21 mouse cellular contexts compared by ENCODE assay signal in the genomic region with DNA sequence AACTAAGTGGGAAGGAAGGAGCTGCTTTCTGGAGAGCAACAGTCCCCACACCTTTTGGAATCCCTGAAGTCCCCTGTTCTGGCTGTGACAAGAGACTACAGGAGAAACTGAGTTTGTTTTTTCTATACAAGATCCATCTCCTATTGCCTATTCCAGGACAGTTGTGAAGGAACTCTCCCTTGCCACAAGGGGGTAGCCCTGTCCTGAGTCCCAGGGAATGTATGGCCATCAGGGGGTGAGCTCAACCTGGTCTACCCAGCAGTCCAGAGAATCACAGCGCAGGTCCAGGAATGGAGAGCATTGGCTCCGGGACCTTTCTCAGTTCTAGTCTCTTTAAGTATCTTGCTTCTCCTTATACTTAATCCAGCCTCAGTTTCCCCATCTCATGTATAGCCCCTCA. TPM values are rescaled to one million over a fixed set of nuclear protein-coding genes. Genes with fewer than 3 reads are reported as not detected.
A peak's percentile ranks its signal among the peaks of the same experiment; 100 is the strongest.
DNase-seq lines count a peak whose midpoint lies in the region; ATAC-seq and TF ChIP-seq lines count a peak whose summit lies in the region.
"Had no signal": no experiment of that assay in that cellular context is flagged by ENCODE, and none has a peak within 500 bp of the region (broad histone marks: within the 10 kb centered on the region; RNA-seq: fewer than 3 reads in every experiment).

No protein-coding gene starts in this region.

- H3K9ac ChIP-seq in liver, postnatal 0 days (replicated peaks): no peak overlapping the region
- no peak overlapping the region for H3K9ac ChIP-seq in liver, embryonic 12.5 days
- H3K9ac ChIP-seq: forebrain, embryonic 15.5 days; heart, embryonic 15.5 days; hindbrain, embryonic 12.5 days; liver, embryonic 15.5 days; neural tube, embryonic 13.5 days had no signal

- no peak overlapping the region for H3K27ac ChIP-seq in liver, postnatal 0 days (ENCODE audit: low read depth)
- H3K27ac ChIP-seq in liver, embryonic 12.5 days: no peak overlapping the region
- H3K27ac ChIP-seq: forebrain, embryonic 15.5 days; heart, embryonic 15.5 days; hindbrain, embryonic 12.5 days; left cerebral cortex, adult 2 months; liver, embryonic 15.5 days; midbrain, embryonic 10.5 days; neural tube, embryonic 13.5 days had no signal

- H3K9me3 ChIP-seq in liver, postnatal 0 days (ENCODE audit: low read length): no peaks in the 10 kb centered on the region
- H3K9me3 ChIP-seq in liver, embryonic 12.5 days (replicated peaks): no peaks in the 10 kb centered on the region
- H3K9me3 ChIP-seq: forebrain, embryonic 15.5 days; heart, embryonic 15.5 days; hindbrain, embryonic 12.5 days; liver, embryonic 15.5 days; midbrain, embryonic 10.5 days; neural tube, embryonic 13.5 days had no signal

- 53% methylated on average over 2 of the region's 2 CpGs for WGBS in liver, postnatal 0 days (ENCODE audit: insufficient replicate concordance)
- 65% methylated on average over 2 of the region's 2 CpGs for WGBS in liver, embryonic 12.5 days (ENCODE audit: insufficient replicate concordance)

- peak; percentile 49 for TF ChIP-seq CTCF in liver, postnatal 0 days (IDR thresholded peaks at IDR 0.05; ENCODE audit: low read depth)
- peak; percentile 45 for TF ChIP-seq CTCF in Patski (IDR thresholded peaks at IDR 0.05)

- ATAC-seq in liver, postnatal 0 days: no peak
- no peak for ATAC-seq in liver, embryonic 12.5 days
- ATAC-seq in Patski: no peak
- ATAC-seq: forebrain, embryonic 15.5 days had no signal

- no peaks in the 10 kb centered on the region for H3K36me3 ChIP-seq in liver, postnatal 0 days (replicated peaks; ENCODE audit: insufficient read depth, low read length)
- no peaks in the 10 kb centered on the region for H3K36me3 ChIP-seq in liver, embryonic 12.5 days
- H3K36me3 ChIP-seq: forebrain, embryonic 15.5 days; heart, embryonic 15.5 days; hindbrain, embryonic 12.5 days; liver, embryonic 15.5 days; midbrain, embryonic 10.5 days; neural tube, embryonic 13.5 days had no signal

- TF ChIP-seq EP300 in liver, postnatal 0 days (IDR thresholded peaks at IDR 0.05; ENCODE audit: low read depth): no peak

- peaks cover 11% of the 10 kb centered on the region for H3K4me1 ChIP-seq in liver, postnatal 0 days (ENCODE audit: insufficient read depth)
- peaks cover 17% of the 10 kb centered on the region for H3K4me1 ChIP-seq in liver, embryonic 12.5 days

- POLR2A ChIA-PET in Patski (lab: Charles Lee): no interaction called here

- in situ Hi-C loops in Patski (cut with MboI; ENCODE audit: low pct_unique_long_range_greater_than_20kb): loop anchor here (5.0 kb wide), 1 partner anchor 65 kb away; no protein-coding TSS in a partner anchor

- CTCF ChIA-PET in Patski (lab: Charles Lee): interaction anchor here (1.6 to 2.3 kb wide), 2 partner anchors 8 to 65 kb away, joined by 5 to 10 read pairs; no protein-coding TSS in a partner anchor

- H3K4me3 ChIP-seq in liver, postnatal 0 days (ENCODE audit: low read depth, low read length): no peak overlapping the region
- H3K4me3 ChIP-seq in liver, embryonic 12.5 days: no peak overlapping the region
- H3K4me3 ChIP-seq: erythroblast, embryonic 14.5 days; forebrain, embryonic 15.5 days; heart, embryonic 15.5 days; hindbrain, embryonic 12.5 days; left cerebral cortex, adult 2 months; liver, embryonic 15.5 days; midbrain, embryonic 10.5 days; neural tube, embryonic 13.5 days had no signal

- H3K4me2 ChIP-seq in liver, postnatal 0 days (ENCODE audit: low read depth, low read length): no peak overlapping the region
- no peak overlapping the region for H3K4me2 ChIP-seq in liver, embryonic 12.5 days
- H3K4me2 ChIP-seq: forebrain, embryonic 15.5 days; heart, embryonic 15.5 days; hindbrain, embryonic 12.5 days; liver, embryonic 15.5 days; neural tube, embryonic 13.5 days had no signal

- DNase-seq in embryo, embryonic 10 days (ENCODE audit: low spot score): peak; percentile 25
- no peak for DNase-seq in embryo, embryonic 9.5 days (ENCODE audit: extremely low spot score)
- no peak for DNase-seq in liver, postnatal 0 days
- DNase-seq in Patski (ENCODE audit: low read depth, low spot score): no peak
- DNase-seq in retina, postnatal 1 day: peak; percentile 16
- DNase-seq in spleen, adult 18-20 months: no peak
- DNase-seq in thymus, postnatal 14 days: no peak
- DNase-seq: cerebellum, postnatal 10 days; heart, adult 11 months; kidney, postnatal 10 days; lung, postnatal 36 days had no signal

- H3K27me3 ChIP-seq in liver, postnatal 0 days (ENCODE audit: insufficient read depth, low read length): 0 out of 2 replicates have a peak, but pooled peaks cover 2% of the 10 kb centered on the region
- H3K27me3 ChIP-seq in liver, embryonic 12.5 days (replicated peaks): peaks cover 51% of the 10 kb centered on the region
- no peaks in the 10 kb centered on the region for H3K27me3 ChIP-seq in Patski
- H3K27me3 ChIP-seq: forebrain, embryonic 15.5 days; neural tube, embryonic 13.5 days had no signal

RNA-seq across cellular contexts. Expression of gene Arf1, which starts 4.7 kb away (rescaled TPM):
- polyA plus RNA-seq in liver, postnatal 0 days (2015; fragmentation: Nextera tagmentation; extraction: Ambion mirVana): 244 and 254 TPM in 2 replicates
- polyA plus RNA-seq in liver, embryonic 12.5 days (2016; fragmentation: Nextera tagmentation; extraction: Ambion mirVana): 341 TPM in 2 replicates
- 522 TPM for polyA plus RNA-seq in Patski (2021)

RNA-seq across cellular contexts. Expression of gene 2310033P09Rik, which starts 24.7 kb away (rescaled TPM):
- 14.8 and 16.2 TPM in 2 replicates for polyA plus RNA-seq in liver, postnatal 0 days (2015; fragmentation: Nextera tagmentation; extraction: Ambion mirVana)
- polyA plus RNA-seq in liver, embryonic 12.5 days (2016; fragmentation: Nextera tagmentation; extraction: Ambion mirVana): 25.1 and 26.6 TPM in 2 replicates
- polyA plus RNA-seq in Patski (2021): 24.6 TPM

RNA-seq across cellular contexts. Expression of gene Mrpl55, which starts 30.5 kb away (rescaled TPM):
- polyA plus RNA-seq in liver, postnatal 0 days (2015; fragmentation: Nextera tagmentation; extraction: Ambion mirVana): 64.2 and 65.2 TPM in 2 replicates
- polyA plus RNA-seq in liver, embryonic 12.5 days (2016; fragmentation: Nextera tagmentation; extraction: Ambion mirVana): 78.3 and 82.8 TPM in 2 replicates
- polyA plus RNA-seq in Patski (2021): 48.6 TPM

RNA-seq across cellular contexts. Expression of gene Guk1, which starts 40.8 kb away (rescaled TPM):
- polyA plus RNA-seq in liver, postnatal 0 days (2015; fragmentation: Nextera tagmentation; extraction: Ambion mirVana): 59.5 and 64.4 TPM in 2 replicates
- 73.7 and 81.3 TPM in 2 replicates for polyA plus RNA-seq in liver, embryonic 12.5 days (2016; fragmentation: Nextera tagmentation; extraction: Ambion mirVana)
- polyA plus RNA-seq in Patski (2021): 78.7 TPM

RNA-seq across cellular contexts. Expression of gene Gjc2, which starts 49.8 kb away (rescaled TPM):
- polyA plus RNA-seq in liver, postnatal 0 days (2015; fragmentation: Nextera tagmentation; extraction: Ambion mirVana): 0.29 and 0.37 TPM in 2 replicates
- 0.10 and 0.14 TPM in 2 replicates for polyA plus RNA-seq in liver, embryonic 12.5 days (2016; fragmentation: Nextera tagmentation; extraction: Ambion mirVana)
- polyA plus RNA-seq in Patski (2021): 0.13 TPM
- polyA plus RNA-seq: embryonic facial prominence, embryonic 11.5 days; midbrain, embryonic 10.5 days had no signal

Comparison
In these comparisons a context has a peak if more than half of its experiments do, and no peak if none do; other contexts are left out.
1. DNase-seq: peak in embryo, embryonic 10 days (single experiment) and retina, postnatal 1 day (single experiment); none in embryo, embryonic 9.5 days (single experiment), liver, postnatal 0 days (single experiment), Patski (single experiment), spleen, adult 18-20 months (0 of 2) and thymus, postnatal 14 days (single experiment).